Mouse (Mus musculus) cerebellum, adult 2 months (tissue): ENCODE data around the gene Olfr96.
A peak's percentile ranks its signal among the peaks of the same experiment; 100 is the strongest.

Source experiments
- CTCF ChIP-seq: fragments of 200-500 bp; IDR thresholded peaks from 2 replicates; pipeline ENCODE4 v1.5.1; 2011; ENCODE audit warnings: low read depth, mild to moderate bottlenecking, control low read depth, low read length, moderate library complexity, borderline replicate concordance; ENCODE audit not compliant: insufficient read depth
- POLR2A ChIP-seq: fragments of 200-500 bp; IDR thresholded peaks from 2 replicates; pipeline ENCODE4 v1.6.1; 2011; ENCODE audit warnings: low read length, control low read depth, borderline replicate concordance; ENCODE audit not compliant: insufficient read depth

DNA sequence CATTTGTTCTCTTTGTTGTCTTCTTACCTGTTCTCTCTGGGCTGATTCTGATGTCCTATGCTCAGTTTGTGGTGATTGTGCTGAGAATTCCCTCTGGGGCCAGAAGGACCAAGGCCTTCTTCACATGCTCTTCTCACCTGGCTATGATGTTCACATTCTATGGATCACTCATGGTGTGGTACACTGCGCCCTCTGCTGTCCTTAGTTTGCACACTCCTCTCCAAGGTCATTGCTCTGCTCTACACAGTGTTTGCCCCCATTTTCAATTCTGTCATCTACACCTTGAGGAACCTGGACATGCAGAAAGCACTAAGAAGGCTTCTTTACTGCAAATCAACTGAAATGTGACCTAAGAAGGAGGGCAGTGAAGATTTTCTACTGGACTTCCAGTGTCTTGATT is 30.6 kb downstream of the Olfr96 start:
- TF ChIP-seq CTCF (peak; percentile 28; the same call in 1 of the 2 replicates), POLR2A (no peak)
